Mouse (Mus musculus) limb, embryonic 14.5 days (tissue): ENCODE data around the gene Sec14l3. TPM values are rescaled to one million over a fixed set of nuclear protein-coding genes. Genes with fewer than 3 reads are reported as not detected.
A peak's percentile ranks its signal among the peaks of the same experiment; 100 is the strongest.

Source experiments
- ATAC-seq: fragments of 200-750 bp; cut with Nextera tagmentation; 2 replicates; pipeline ENCODE4 v1.8.0; 2017; ENCODE audit warnings: low read depth, moderate number of reproducible peaks, moderate TSS enrichment; ENCODE audit not compliant: low FRiP score
- DNase-seq: peaks from one replicate; pipeline ENCODE4 v3.0.0-alpha.2; 2015; ENCODE audit warnings: low spot score
- H3K27ac ChIP-seq: fragments of 300-500 bp; sonication (generic); replicated peaks from 2 replicates; pipeline ENCODE4 v1.5.1; 2014; ENCODE audit warnings: low read depth, mild to moderate bottlenecking, low read length, moderate library complexity, mixed read lengths
- H3K27me3 ChIP-seq: fragments of 300-500 bp; sonication (generic); 2 replicates; pipeline ENCODE4 v1.6.1; 2014; ENCODE audit warnings: low read length, mixed read lengths; ENCODE audit not compliant: control insufficient read depth, insufficient read depth
- H3K36me3 ChIP-seq: fragments of 300-500 bp; sonication (generic); 2 replicates; pipeline ENCODE4 v1.6.1; 2014; ENCODE audit warnings: mild to moderate bottlenecking, low read length, moderate library complexity, mixed read lengths; ENCODE audit not compliant: control insufficient read depth, insufficient read depth
- H3K4me1 ChIP-seq: fragments of 300-500 bp; sonication (generic); 2 replicates; pipeline ENCODE4 v1.6.1; 2014; ENCODE audit warnings: antibody characterized with exemption, low read length, mixed read lengths; ENCODE audit not compliant: control insufficient read depth, insufficient read depth
- H3K4me2 ChIP-seq: fragments of 300-500 bp; sonication (generic); replicated peaks from 2 replicates; pipeline ENCODE4 v1.6.1; 2014; ENCODE audit warnings: low read depth, mild to moderate bottlenecking, low read length, moderate library complexity; ENCODE audit not compliant: severe bottlenecking
- H3K4me3 ChIP-seq: fragments of 300-500 bp; sonication (generic); replicated peaks from 2 replicates; pipeline ENCODE4 v1.5.1; 2014; ENCODE audit warnings: low read length
- H3K9ac ChIP-seq: fragments of 300-500 bp; sonication (generic); 2 replicates; pipeline ENCODE4 v1.6.1; 2014; ENCODE audit warnings: mild to moderate bottlenecking, low read depth, low read length, moderate library complexity; ENCODE audit not compliant: severe bottlenecking
- H3K9me3 ChIP-seq: fragments of 300-500 bp; sonication (generic); 2 replicates; pipeline ENCODE4 v1.6.1; 2016; ENCODE audit warnings: low read length; ENCODE audit not compliant: control insufficient read depth
- POLR2A ChIP-seq: fragments of 200-500 bp; IDR thresholded peaks from 2 replicates; pipeline ENCODE4 v1.8.0; 2012; ENCODE audit warnings: inconsistent platforms, mild to moderate bottlenecking, moderate library complexity, borderline replicate concordance; ENCODE audit not compliant: insufficient read depth, insufficient read length; ENCODE audit errors: extremely low read depth
- WGBS: fragments of 180-500 bp; shearing (Covaris S2); extraction: QIAGEN DNeasy Blood & Tissue Kit; methylation state at CpG from one replicate; pipeline ENCODE4 v1.1.7; 2014; 5-methylcytosine and 5-hydroxymethylcytosine counted together
- polyA plus RNA-seq, 2 experiments: library from polyadenylated mRNA; depleted of rRNA in 1 of 2; stranded (reverse) in 1 of 2; unstranded in 1 of 2; fragments of >200 nt; fragmentation: Nextera tagmentation in 1 of 2; extraction: Ambion mirVana in 1 of 2; gene quantifications; 2 replicates each; pipeline versions ENCODE4 v1.2.1 to v1.2.3; 2012 to 2014

Sec14l3 gene
- polyA plus RNA-seq, 2 experiments: not detected

- no peaks in the 10 kb centered on the region for H3K4me1 ChIP-seq
- H3K27me3 ChIP-seq: no peaks in the 10 kb centered on the region
- WGBS: 78% methylated on average over 6 of the region's 6 CpGs
- no peak for DNase-seq
- H3K4me2 ChIP-seq: no peak overlapping the region
- no peaks in the 10 kb centered on the region for H3K36me3 ChIP-seq
- no peak for TF ChIP-seq POLR2A
- H3K4me3 ChIP-seq: no peak overlapping the region
- no peaks in the 10 kb centered on the region for H3K9me3 ChIP-seq
- H3K27ac ChIP-seq: no peak overlapping the region
- no peak for ATAC-seq
- no peak overlapping the region for H3K9ac ChIP-seq
Measured at GRCm38 (mm10) chr11:4041123-4041625, 23.5 kb upstream of the Sec14l3 start.

GRCm38 (mm10) chr11:4043081-4043480 is 21.6 kb upstream of the Sec14l3 start:
- Histone ChIP-seq H3K4me2 (no peak overlapping the region), H3K27me3 (no peaks in the 10 kb centered on the region), H3K9me3 (no peaks in the 10 kb centered on the region), H3K27ac (no peak overlapping the region), H3K36me3 (no peaks in the 10 kb centered on the region), H3K4me1 (no peaks in the 10 kb centered on the region), H3K4me3 (no peak overlapping the region), H3K9ac (no peak overlapping the region)
- ATAC-seq (no peak), DNase-seq (no peak)
- no peak for TF ChIP-seq POLR2A
- WGBS: 92% methylated on average over 7 of the region's 7 CpGs

- peak; percentile 39 for DNase-seq
- TF ChIP-seq POLR2A: no peak
- Histone ChIP-seq H3K27me3 (no peaks in the 10 kb centered on the region), H3K36me3 (no peaks in the 10 kb centered on the region), H3K9ac (no peak overlapping the region), H3K27ac (no peak overlapping the region), H3K4me2 (no peak overlapping the region), H3K4me1 (no peaks in the 10 kb centered on the region), H3K4me3 (no peak overlapping the region), H3K9me3 (no peaks in the 10 kb centered on the region)
- WGBS: 78% methylated on average over 5 of the region's 5 CpGs
- peak; percentile 47; the same call in 1 of the 2 replicates for ATAC-seq
Measured at GRCm38 (mm10) chr11:4046526-4046925, 18.1 kb upstream of the Sec14l3 start.

- no peak overlapping the region for H3K9ac ChIP-seq
- H3K4me1 ChIP-seq: no peaks in the 10 kb centered on the region
- H3K36me3 ChIP-seq: no peaks in the 10 kb centered on the region
- ATAC-seq: no peak
- H3K27ac ChIP-seq: no peak overlapping the region
- no peaks in the 10 kb centered on the region for H3K27me3 ChIP-seq
- no peak overlapping the region for H3K4me3 ChIP-seq
- no peaks in the 10 kb centered on the region for H3K9me3 ChIP-seq
- TF ChIP-seq POLR2A: no peak
- DNase-seq: no peak
- WGBS: 91% methylated on average over 2 of the region's 2 CpGs
- H3K4me2 ChIP-seq: no peak overlapping the region
Measured at GRCm38 (mm10) chr11:4047766-4048165, 16.9 kb upstream of the Sec14l3 start.

GRCm38 (mm10) chr11:4048438-4048837 is 16.2 kb upstream of the Sec14l3 start:
- Histone ChIP-seq H3K4me3 (no peak overlapping the region), H3K36me3 (no peaks in the 10 kb centered on the region), H3K4me1 (no peaks in the 10 kb centered on the region), H3K9ac (no peak overlapping the region), H3K27ac (no peak overlapping the region), H3K27me3 (no peaks in the 10 kb centered on the region), H3K9me3 (no peaks in the 10 kb centered on the region), H3K4me2 (no peak overlapping the region)
- 84% methylated on average over 6 of the region's 6 CpGs for WGBS
- no peak for ATAC-seq
- no peak for DNase-seq
- no peak for TF ChIP-seq POLR2A

GRCm38 (mm10) chr11:4053586-4053985 is 11.1 kb upstream of the Sec14l3 start:
- ATAC-seq (no peak), DNase-seq (peak; percentile 37)
- Histone ChIP-seq H3K4me2 (no peak overlapping the region), H3K4me3 (no peak overlapping the region), H3K27ac (no peak overlapping the region), H3K9ac (no peak overlapping the region), H3K36me3 (no peaks in the 10 kb centered on the region), H3K9me3 (no peaks in the 10 kb centered on the region), H3K4me1 (no peaks in the 10 kb centered on the region), H3K27me3 (no peaks in the 10 kb centered on the region)
- TF ChIP-seq POLR2A: no peak
- WGBS: 14% methylated on average over 5 of the region's 5 CpGs
